Mouse (Mus musculus): ENCODE results near the gene Cacna1e. TPM values are rescaled to one million over a fixed set of nuclear protein-coding genes. Genes with fewer than 3 reads are reported as not detected.

Gene Cacna1e
- polyA plus RNA-seq, 1 experiment from 2014 or later, result 35.1 TPM

DNA sequence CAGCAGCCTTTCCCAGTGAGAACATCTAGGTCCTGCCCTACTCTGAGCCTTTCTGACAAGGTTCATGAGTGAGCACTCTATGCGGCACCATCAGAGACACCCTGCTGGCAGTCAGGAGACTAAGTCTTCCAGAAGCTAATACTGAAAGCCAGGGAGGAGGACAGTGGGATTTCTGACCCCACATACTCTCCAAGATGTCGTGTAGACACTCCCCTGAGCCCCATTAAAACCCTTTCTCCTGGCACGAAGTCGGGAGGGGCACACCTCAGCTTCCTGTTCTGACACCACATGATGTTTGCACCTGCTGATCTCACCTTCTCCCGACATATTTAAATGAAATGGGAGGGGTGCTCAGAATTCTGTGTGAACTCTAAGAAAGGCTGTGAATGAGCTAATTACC is 226.9 kb downstream of the Cacna1e start:
- ATAC-seq (ENCODE audit: low read depth), result no peak
- H3K36me3 ChIP-seq (ENCODE audit: control insufficient read depth, insufficient read depth, low read length), result no peaks in the 10 kb centered on the region
- H3K9ac ChIP-seq (replicated peaks; ENCODE audit: low read depth, low read length), result no peak overlapping the region
- H3K4me2 ChIP-seq (ENCODE audit: low read depth, low read length), result no peak overlapping the region
- H3K4me1 ChIP-seq (ENCODE audit: control insufficient read depth, insufficient read depth, low read length), result peaks cover 4% of the 10 kb centered on the region; the same call in 1 of the 2 replicates
- no peak overlapping the region for H3K4me3 ChIP-seq (ENCODE audit: low read depth, low read length)
- no peaks in the 10 kb centered on the region for H3K9me3 ChIP-seq (ENCODE audit: control insufficient read depth, low read length)
- 72% methylated on average over 5 of the region's 5 CpGs for WGBS
- no peak overlapping the region for H3K27ac ChIP-seq (ENCODE audit: low read depth, low read length)
- no peaks in the 10 kb centered on the region for H3K27me3 ChIP-seq (ENCODE audit: control insufficient read depth, insufficient read depth, low read length)

DNA sequence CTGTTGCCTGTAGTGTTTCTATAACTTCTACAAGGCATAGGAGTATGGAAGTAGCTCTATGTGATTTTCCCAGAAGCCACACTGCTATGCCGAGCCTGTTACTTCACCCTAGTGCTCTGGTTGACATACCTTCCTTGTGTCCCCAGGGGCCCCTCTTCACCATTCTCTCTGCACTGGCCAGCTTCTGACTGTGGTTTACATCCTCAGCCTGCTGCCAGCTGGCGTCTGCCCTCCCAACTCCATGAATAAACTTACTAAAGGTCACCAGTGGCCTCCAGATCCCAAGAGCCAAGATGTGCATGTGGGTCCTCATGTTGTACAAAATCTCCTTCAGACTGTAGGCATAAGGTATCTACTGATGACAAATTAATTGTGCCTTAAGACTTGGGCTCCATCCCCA is 230.3 kb downstream of the Cacna1e start:
- Histone ChIP-seq H3K27ac (ENCODE audit: low read depth, low read length) (no peak overlapping the region), H3K4me1 (ENCODE audit: control insufficient read depth, insufficient read depth, low read length) (no peaks in the 10 kb centered on the region), H3K9ac (replicated peaks; ENCODE audit: low read depth, low read length) (no peak overlapping the region), H3K4me3 (ENCODE audit: low read depth, low read length) (no peak overlapping the region), H3K36me3 (ENCODE audit: control insufficient read depth, insufficient read depth, low read length) (no peaks in the 10 kb centered on the region), H3K9me3 (ENCODE audit: control insufficient read depth, low read length) (no peaks in the 10 kb centered on the region), H3K27me3 (ENCODE audit: control insufficient read depth, insufficient read depth, low read length) (no peaks in the 10 kb centered on the region), H3K4me2 (ENCODE audit: low read depth, low read length) (no peak overlapping the region)
- WGBS, result 80% methylated on average over 2 of the region's 2 CpGs
- ATAC-seq (ENCODE audit: low read depth), result no peak

DNA sequence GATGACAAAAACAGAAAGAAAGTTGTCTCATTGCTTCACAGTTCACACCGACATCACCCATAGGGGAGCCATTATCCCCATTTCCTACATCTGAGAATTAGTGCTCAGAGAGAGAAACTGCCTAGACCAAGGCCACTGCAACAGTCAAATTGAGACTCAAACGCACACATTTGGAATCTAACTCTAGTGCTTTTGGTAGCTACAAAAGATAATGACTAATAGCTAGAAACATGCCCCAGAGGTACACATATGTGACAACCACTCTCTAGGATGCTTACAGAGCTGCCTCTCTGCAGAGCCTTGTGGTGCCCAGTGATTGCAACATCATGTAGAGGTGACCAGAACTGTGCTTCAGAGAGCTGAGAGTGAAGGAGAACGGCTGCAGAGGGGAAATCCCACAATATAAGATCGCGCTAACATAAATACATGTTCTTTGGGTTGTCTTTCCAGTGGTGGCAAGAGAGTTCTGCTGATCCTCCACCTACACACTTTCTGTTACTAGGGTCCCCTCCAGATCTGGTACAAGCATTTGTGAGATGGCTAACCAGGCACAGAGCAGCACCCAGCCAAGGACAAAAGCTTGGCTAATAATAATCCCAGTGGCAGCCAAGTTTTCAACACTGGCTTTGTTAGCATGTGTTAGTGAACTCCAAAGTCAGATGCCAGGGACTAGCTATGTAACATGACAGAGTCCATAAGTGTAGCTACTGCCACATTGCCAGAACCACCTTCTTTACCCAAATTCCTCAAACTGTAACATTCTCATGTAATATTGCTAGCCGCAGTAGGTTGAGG is 237.9 kb downstream of the Cacna1e start:
- H3K27me3 ChIP-seq (ENCODE audit: control insufficient read depth, insufficient read depth, low read length), result no peaks in the 10 kb centered on the region
- H3K4me3 ChIP-seq (ENCODE audit: low read depth, low read length), result no peak overlapping the region
- no peak overlapping the region for H3K4me2 ChIP-seq (ENCODE audit: low read depth, low read length)
- H3K9me3 ChIP-seq (ENCODE audit: control insufficient read depth, low read length), result no peaks in the 10 kb centered on the region
- no peaks in the 10 kb centered on the region for H3K4me1 ChIP-seq (ENCODE audit: control insufficient read depth, insufficient read depth, low read length)
- WGBS, result 90% methylated on average over 6 of the region's 6 CpGs
- H3K9ac ChIP-seq (replicated peaks; ENCODE audit: low read depth, low read length), result no peak overlapping the region
- H3K27ac ChIP-seq (ENCODE audit: low read depth, low read length), result no peak overlapping the region
- H3K36me3 ChIP-seq (ENCODE audit: control insufficient read depth, insufficient read depth, low read length), result no peaks in the 10 kb centered on the region
- ATAC-seq (ENCODE audit: low read depth), result no peak

DNA sequence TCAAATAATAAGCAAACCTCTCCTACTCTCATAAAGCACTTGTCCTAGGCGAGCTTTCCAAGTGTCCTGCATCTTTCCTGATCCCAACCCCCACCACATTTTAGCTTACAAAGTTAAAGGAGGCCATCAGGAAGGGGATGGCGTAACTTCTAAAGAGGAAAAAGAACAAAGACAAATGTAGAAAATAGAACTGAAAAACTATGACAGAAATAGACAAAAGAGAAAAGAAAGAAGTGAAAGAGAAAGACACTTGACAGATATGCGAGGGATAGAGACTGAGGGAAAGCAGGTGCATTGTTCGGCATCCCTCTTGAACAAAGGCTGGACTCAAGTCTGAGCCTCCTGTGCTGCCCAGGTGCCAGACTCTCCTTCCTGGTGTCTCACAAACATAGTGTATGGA is 246.5 kb downstream of the Cacna1e start:
- ATAC-seq (ENCODE audit: low read depth), result no peak
- H3K9me3 ChIP-seq (ENCODE audit: control insufficient read depth, low read length), result no peaks in the 10 kb centered on the region
- no peak overlapping the region for H3K9ac ChIP-seq (replicated peaks; ENCODE audit: low read depth, low read length)
- H3K4me3 ChIP-seq (ENCODE audit: low read depth, low read length), result no peak overlapping the region
- no peaks in the 10 kb centered on the region for H3K36me3 ChIP-seq (ENCODE audit: control insufficient read depth, insufficient read depth, low read length)
- WGBS, result 84% methylated on average over 4 of the region's 4 CpGs
- 0 out of 2 replicates have a peak, but pooled peaks cover 3% of the 10 kb centered on the region for H3K4me1 ChIP-seq (ENCODE audit: control insufficient read depth, insufficient read depth, low read length)
- no peak overlapping the region for H3K4me2 ChIP-seq (ENCODE audit: low read depth, low read length)
- no peak overlapping the region for H3K27ac ChIP-seq (ENCODE audit: low read depth, low read length)
- H3K27me3 ChIP-seq (ENCODE audit: control insufficient read depth, insufficient read depth, low read length), result no peaks in the 10 kb centered on the region

DNA sequence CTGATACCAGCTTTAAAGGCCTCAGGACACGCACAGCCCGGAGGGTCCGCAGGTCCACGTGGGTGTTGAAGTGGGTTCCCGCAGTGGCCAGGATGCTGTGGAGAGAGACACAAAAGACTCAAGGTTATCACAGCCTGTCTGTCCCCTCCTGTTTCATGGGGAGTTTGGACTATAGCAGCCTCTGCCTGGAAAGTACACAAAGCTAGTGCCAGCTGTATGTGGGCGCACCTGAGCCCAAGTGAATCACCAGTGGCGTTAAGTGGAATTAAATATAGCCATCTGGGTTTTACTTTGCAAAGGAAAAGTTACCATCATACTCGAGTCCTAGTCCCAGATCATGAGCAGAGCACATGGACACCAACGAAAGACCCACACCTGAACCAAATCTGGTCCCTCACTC is 248.5 kb downstream of the Cacna1e start:
- WGBS, result 90% methylated on average over 9 of the region's 9 CpGs
- no peak overlapping the region for H3K27ac ChIP-seq (ENCODE audit: low read depth, low read length)
- ATAC-seq (ENCODE audit: low read depth), result no peak
- 0 out of 2 replicates have a peak, but pooled peaks cover 4% of the 10 kb centered on the region for H3K4me1 ChIP-seq (ENCODE audit: control insufficient read depth, insufficient read depth, low read length)
- H3K4me2 ChIP-seq (ENCODE audit: low read depth, low read length), result no peak overlapping the region
- no peaks in the 10 kb centered on the region for H3K9me3 ChIP-seq (ENCODE audit: control insufficient read depth, low read length)
- no peak overlapping the region for H3K9ac ChIP-seq (replicated peaks; ENCODE audit: low read depth, low read length)
- H3K36me3 ChIP-seq (ENCODE audit: control insufficient read depth, insufficient read depth, low read length), result no peaks in the 10 kb centered on the region
- H3K27me3 ChIP-seq (ENCODE audit: control insufficient read depth, insufficient read depth, low read length), result no peaks in the 10 kb centered on the region
- H3K4me3 ChIP-seq (ENCODE audit: low read depth, low read length), result no peak overlapping the region

DNA sequence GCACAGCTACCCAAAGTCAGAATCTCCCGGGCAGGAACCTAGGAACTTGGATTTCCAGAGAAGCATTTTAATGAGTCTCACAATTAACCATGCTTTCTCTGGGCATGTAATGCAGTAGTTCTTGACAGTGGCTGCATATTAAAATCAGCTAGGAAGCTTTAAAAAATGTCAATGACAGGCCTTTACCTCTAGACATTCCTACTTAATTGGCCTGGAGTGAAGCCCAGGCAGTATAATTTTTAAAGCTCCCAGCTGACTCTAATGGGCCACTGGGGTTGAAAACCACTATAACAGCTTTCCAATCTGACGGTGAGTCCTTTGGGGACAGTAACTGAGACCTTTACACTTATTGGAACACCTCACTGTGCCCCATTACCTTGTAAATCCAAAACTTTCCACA is 251.4 kb downstream of the Cacna1e start:
- Histone ChIP-seq H3K4me3 (ENCODE audit: low read depth, low read length) (no peak overlapping the region), H3K4me2 (ENCODE audit: low read depth, low read length) (no peak overlapping the region), H3K9ac (replicated peaks; ENCODE audit: low read depth, low read length) (no peak overlapping the region), H3K36me3 (ENCODE audit: control insufficient read depth, insufficient read depth, low read length) (no peaks in the 10 kb centered on the region), H3K27me3 (ENCODE audit: control insufficient read depth, insufficient read depth, low read length) (no peaks in the 10 kb centered on the region), H3K4me1 (ENCODE audit: control insufficient read depth, insufficient read depth, low read length) (0 out of 2 replicates have a peak, but pooled peaks cover 4% of the 10 kb centered on the region), H3K27ac (ENCODE audit: low read depth, low read length) (no peak overlapping the region), H3K9me3 (ENCODE audit: control insufficient read depth, low read length) (no peaks in the 10 kb centered on the region)
- no peak for ATAC-seq (ENCODE audit: low read depth)
- 40% methylated on average over 2 of the region's 2 CpGs for WGBS

DNA sequence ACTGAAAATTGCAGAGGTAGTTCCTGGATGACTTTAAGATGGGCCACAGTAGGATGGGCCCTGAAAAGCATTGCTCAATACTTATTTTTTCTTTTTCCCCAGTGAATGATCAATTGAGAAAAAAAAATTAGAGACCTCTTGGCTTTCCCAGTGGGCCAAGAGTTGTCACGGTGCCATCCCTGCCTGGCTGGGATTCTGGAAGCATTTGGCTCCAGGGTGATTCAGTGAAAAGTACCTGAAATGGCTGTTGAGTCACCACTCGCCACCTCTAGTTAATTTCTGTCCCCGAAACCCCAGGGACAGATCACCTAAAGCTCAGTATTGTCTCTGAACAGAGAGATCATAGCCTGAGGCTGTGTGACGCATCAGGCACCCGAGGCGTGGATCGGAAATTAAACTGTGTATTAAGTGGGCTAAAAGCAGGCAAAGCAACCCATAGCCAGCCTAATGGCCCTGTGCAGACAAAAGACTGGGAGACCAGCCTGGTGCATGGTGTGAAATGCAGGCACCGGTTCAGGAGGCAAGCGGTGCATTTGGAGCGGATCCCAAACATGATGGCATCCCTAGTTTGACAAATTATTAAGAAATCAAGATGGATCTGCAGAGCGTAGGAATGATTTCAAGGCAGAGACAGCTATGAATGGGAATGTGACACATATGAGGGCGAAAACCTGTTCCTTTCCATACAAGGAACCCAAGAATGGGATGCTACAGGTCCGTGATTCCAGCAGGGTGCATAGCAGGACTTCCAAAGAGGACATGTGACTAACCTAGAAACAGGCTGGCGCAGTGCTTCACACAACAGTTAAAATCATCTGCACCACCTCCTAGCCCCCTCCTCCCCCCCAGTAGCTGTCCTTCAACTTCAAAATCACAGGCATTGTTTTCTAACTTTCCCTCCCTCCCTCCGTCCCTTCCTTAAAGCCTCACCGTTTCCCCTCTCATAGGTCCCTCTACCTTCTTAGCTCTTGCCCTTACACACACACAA is 261.3 kb downstream of the Cacna1e start:
- H3K4me1 ChIP-seq (ENCODE audit: control insufficient read depth, insufficient read depth, low read length), result no peaks in the 10 kb centered on the region
- no peak overlapping the region for H3K27ac ChIP-seq (ENCODE audit: low read depth, low read length)
- H3K9me3 ChIP-seq (ENCODE audit: control insufficient read depth, low read length), result no peaks in the 10 kb centered on the region
- H3K4me2 ChIP-seq (ENCODE audit: low read depth, low read length), result no peak overlapping the region
- H3K9ac ChIP-seq (replicated peaks; ENCODE audit: low read depth, low read length), result no peak overlapping the region
- WGBS, result 71% methylated on average over 16 of the region's 16 CpGs
- H3K4me3 ChIP-seq (ENCODE audit: low read depth, low read length), result no peak overlapping the region
- H3K36me3 ChIP-seq (ENCODE audit: control insufficient read depth, insufficient read depth, low read length), result no peaks in the 10 kb centered on the region
- no peaks in the 10 kb centered on the region for H3K27me3 ChIP-seq (ENCODE audit: control insufficient read depth, insufficient read depth, low read length)
- peak; percentile 38; the same call in 1 of the 2 replicates for ATAC-seq (ENCODE audit: low read depth)

DNA sequence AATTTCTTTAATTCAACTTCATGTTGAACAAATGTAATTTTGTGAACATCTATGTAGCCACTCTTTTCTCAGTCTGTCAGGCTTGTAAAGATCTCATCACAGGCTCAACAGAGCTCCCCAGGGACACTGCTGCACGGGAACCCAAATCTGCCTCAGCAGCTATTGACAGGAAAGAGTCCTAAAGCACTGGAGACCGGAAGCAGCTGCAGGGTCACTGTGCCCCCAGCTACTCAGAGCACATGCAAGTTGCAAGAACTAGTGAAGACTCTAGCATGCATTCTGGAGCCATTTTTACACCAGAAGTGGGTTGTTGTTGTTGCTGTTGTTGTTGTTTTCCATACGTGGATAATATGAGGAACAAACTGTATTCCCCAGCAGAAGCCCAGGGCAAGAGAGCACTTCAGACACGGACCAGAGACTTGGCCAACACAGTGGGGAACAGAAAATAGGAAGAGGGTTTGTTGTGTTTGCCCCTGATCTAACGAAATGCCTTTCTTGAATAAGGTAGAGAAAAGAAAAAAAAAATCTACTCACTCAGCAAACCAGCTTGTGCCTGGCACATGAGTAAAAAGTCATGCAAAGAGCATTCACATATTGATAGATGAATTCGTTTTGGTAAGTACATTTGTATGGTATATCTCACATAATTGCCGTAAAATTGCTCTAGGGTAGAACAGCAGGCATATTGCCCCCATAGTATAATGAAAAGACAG is 266.4 kb downstream of the Cacna1e start:
- Histone ChIP-seq H3K4me2 (ENCODE audit: low read depth, low read length) (no peak overlapping the region), H3K27me3 (ENCODE audit: control insufficient read depth, insufficient read depth, low read length) (no peaks in the 10 kb centered on the region), H3K9me3 (ENCODE audit: control insufficient read depth, low read length) (no peaks in the 10 kb centered on the region), H3K36me3 (ENCODE audit: control insufficient read depth, insufficient read depth, low read length) (no peaks in the 10 kb centered on the region), H3K4me1 (ENCODE audit: control insufficient read depth, insufficient read depth, low read length) (no peaks in the 10 kb centered on the region), H3K9ac (replicated peaks; ENCODE audit: low read depth, low read length) (no peak overlapping the region), H3K4me3 (ENCODE audit: low read depth, low read length) (no peak overlapping the region), H3K27ac (ENCODE audit: low read depth, low read length) (no peak overlapping the region)
- no peak for ATAC-seq (ENCODE audit: low read depth)
- whole genome bisulfite sequencing, result 63% methylated on average over 7 of the region's 7 CpGs

Measured in neural tube, embryonic 14.5 days (tissue).